Mouse (Mus musculus): ENCODE results near the gene Tmod1.

The Tmod1 gene

GRCm38 (mm10) chr4:46038892-46039751 lies at the start of gene Tmod1:
Gene Tmod1 (plus strand): TSS chr4:46038935.
- DNase-seq (ENCODE audit: low read depth, low spot score), result peak; percentile 63

- DNase-seq (ENCODE audit: low read depth, low spot score), result no peak
Measured at GRCm38 (mm10) chr4:45990427-45991135, 48.2 kb upstream of the Tmod1 start.

- DNase-seq (ENCODE audit: low read depth, low spot score), result no peak
Measured at GRCm38 (mm10) chr4:45998536-45998935, 40.2 kb upstream of the Tmod1 start.

- no peak for DNase-seq (ENCODE audit: low read depth, low spot score)
Measured at GRCm38 (mm10) chr4:46008142-46008793, 30.5 kb upstream of the Tmod1 start.

GRCm38 (mm10) chr4:46011698-46012097 lies 27.0 kb upstream of the Tmod1 start:
- DNase-seq (ENCODE audit: low read depth, low spot score), result no peak

- DNase-seq (ENCODE audit: low read depth, low spot score), result no peak
Measured at GRCm38 (mm10) chr4:46015605-46016004, 23.1 kb upstream of the Tmod1 start.

GRCm38 (mm10) chr4:46023021-46023481 lies 15.7 kb upstream of the Tmod1 start:
- no peak for DNase-seq (ENCODE audit: low read depth, low spot score)

- no peak for DNase-seq (ENCODE audit: low read depth, low spot score)
Measured at GRCm38 (mm10) chr4:46025893-46026292, 12.8 kb upstream of the Tmod1 start.

GRCm38 (mm10) chr4:46028224-46028623 lies 10.5 kb upstream of the Tmod1 start:
- DNase-seq (ENCODE audit: low read depth, low spot score), result no peak

GRCm38 (mm10) chr4:46028781-46029180 lies 10.0 kb upstream of the Tmod1 start:
- DNase-seq (ENCODE audit: low read depth, low spot score), result no peak

GRCm38 (mm10) chr4:46029552-46029951 lies 9.2 kb upstream of the Tmod1 start:
- no peak for DNase-seq (ENCODE audit: low read depth, low spot score)

GRCm38 (mm10) chr4:46032448-46032847 lies 6.3 kb upstream of the Tmod1 start:
- no peak for DNase-seq (ENCODE audit: low read depth, low spot score)

- DNase-seq (ENCODE audit: low read depth, low spot score), result no peak
Measured at GRCm38 (mm10) chr4:46033197-46033596, 5.5 kb upstream of the Tmod1 start.

GRCm38 (mm10) chr4:46038591-46038891 lies 194 bp upstream of the Tmod1 start:
- no peak for DNase-seq (ENCODE audit: low read depth, low spot score)

- DNase-seq (ENCODE audit: low read depth, low spot score), result no peak
Measured at GRCm38 (mm10) chr4:46039899-46040298, 1.2 kb downstream of the Tmod1 start.

- DNase-seq (ENCODE audit: low read depth, low spot score), result peak; percentile 42
Measured at GRCm38 (mm10) chr4:46040594-46041192, 2.0 kb downstream of the Tmod1 start.

- DNase-seq (ENCODE audit: low read depth, low spot score), result no peak
Measured at GRCm38 (mm10) chr4:46041761-46042504, 3.2 kb downstream of the Tmod1 start.

GRCm38 (mm10) chr4:46042505-46042850 lies 3.7 kb downstream of the Tmod1 start:
- no peak for DNase-seq (ENCODE audit: low read depth, low spot score)

GRCm38 (mm10) chr4:46043361-46043760 lies 4.6 kb downstream of the Tmod1 start:
- no peak for DNase-seq (ENCODE audit: low read depth, low spot score)

GRCm38 (mm10) chr4:46047971-46048370 lies 9.2 kb downstream of the Tmod1 start:
- no peak for DNase-seq (ENCODE audit: low read depth, low spot score)

- no peak for DNase-seq (ENCODE audit: low read depth, low spot score)
Measured at GRCm38 (mm10) chr4:46048418-46048817, 9.7 kb downstream of the Tmod1 start.

Data from CD4-positive, CD25-positive, alpha-beta regulatory T cell, adult 2 months (primary cell).